Mouse (Mus musculus): ENCODE data around the gene Cpne5. TPM values are rescaled to one million over a fixed set of nuclear protein-coding genes. Genes with fewer than 3 reads are reported as not detected.

The Cpne5 gene
- total and polyA plus RNA-seq, 3 experiments: 0.19 to 1.0 TPM; not detected in 1

DNA sequence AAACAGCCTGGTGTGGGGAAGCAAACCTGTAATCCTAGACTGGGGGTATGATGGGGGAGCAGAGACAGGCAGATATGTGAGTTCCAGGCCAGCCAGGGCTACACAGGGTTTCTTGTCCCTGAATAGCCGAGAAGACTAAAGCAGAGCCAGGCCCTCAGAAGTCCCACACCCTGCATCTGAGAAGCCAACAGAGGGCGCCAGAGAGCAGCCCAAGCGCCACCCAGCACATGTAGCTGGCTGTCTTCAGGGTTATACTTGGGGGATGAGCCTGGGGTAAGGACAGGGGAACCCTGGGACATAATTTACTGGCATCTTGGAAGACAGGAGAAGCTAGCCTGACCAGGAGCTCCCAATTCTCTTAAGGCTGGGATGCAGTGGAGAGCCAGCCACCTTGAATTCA, 21.5 kb upstream of the Cpne5 start:
- Histone ChIP-seq H3K9ac (ENCODE audit: control insufficient read depth, low read depth, low read length, poor library complexity, severe bottlenecking) (peak overlapping the region; percentile 23; the same call in 1 of the 2 replicates), H3K4me1 (ENCODE audit: control insufficient read depth in 1 of 2, insufficient read depth in 2 of 2, low read length in 2 of 2) (peaks cover 0 to 20% of the 10 kb centered on the region in 2 experiments; a peak in 3 of 4 replicates), H3K27ac (ENCODE audit: control insufficient read depth, low read depth, low read length) (no peak overlapping the region), H3K79me2 (ENCODE audit: control insufficient read depth, insufficient read depth, low read length, poor library complexity) (peaks cover 64% of the 10 kb centered on the region), H3K36me3 (ENCODE audit: control insufficient read depth in 1 of 2, insufficient read depth in 2 of 2, low read length in 2 of 2) (peaks cover 7% of the 10 kb centered on the region in 2 experiments; a peak in 3 of 4 replicates), H3K4me3 (ENCODE audit: control insufficient read depth in 1 of 2, insufficient read depth in 1 of 2, low read depth in 2 of 2, low read length in 2 of 2) (no peak overlapping the region), H3K27me3 (ENCODE audit: control insufficient read depth in 1 of 2, insufficient read depth in 2 of 2, low read length in 2 of 2) (no peaks in the 10 kb centered on the region), H3K9me3 (replicated peaks; ENCODE audit: insufficient read depth, low read length) (no peaks in the 10 kb centered on the region)
- DNase-seq (ENCODE audit: low read depth, low spot score): peak; percentile 87
- no peak for TF ChIP-seq UBTF (IDR thresholded peaks at IDR 0.05; ENCODE audit: borderline replicate concordance, insufficient read depth, low read depth, low read length)
- no peak for TF ChIP-seq ELF1 (IDR thresholded peaks at IDR 0.05; ENCODE audit: low read depth, low read length)
- no peak for TF ChIP-seq CHD1 (IDR thresholded peaks at IDR 0.05; ENCODE audit: low read depth, low read length)
- no peak for TF ChIP-seq CHD2 (IDR thresholded peaks at IDR 0.05; ENCODE audit: low read length)
- TF ChIP-seq TAL1 (IDR thresholded peaks at IDR 0.05; ENCODE audit: low read length): no peak
- no peak for TF ChIP-seq TBP (IDR thresholded peaks at IDR 0.05; ENCODE audit: low read depth, low read length)
- TF ChIP-seq KAT2A (conservative IDR thresholded peaks at IDR 0.05; ENCODE audit: low read depth, low read length): no peak
- TF ChIP-seq POLR2A (IDR thresholded peaks at IDR 0.05; ENCODE audit: control insufficient read depth in 1 of 2, insufficient read depth in 1 of 2, low read depth in 1 of 2, low read length in 2 of 2, poor library complexity in 1 of 2): no peak
- TF ChIP-seq TCF12 (IDR thresholded peaks at IDR 0.05; ENCODE audit: low read depth, low read length): no peak
- TF ChIP-seq SMC3 (IDR thresholded peaks at IDR 0.05; ENCODE audit: low read depth, low read length): peak; percentile 53
- TF ChIP-seq MXI1 (IDR thresholded peaks at IDR 0.05; ENCODE audit: low read depth, low read length): peak; percentile 23; the same call in 1 of the 2 replicates
- TF ChIP-seq CTCF (IDR thresholded peaks at IDR 0.05 in 2 of 3, conservative IDR thresholded peaks at IDR 0.05 in 1 of 3; ENCODE audit: control insufficient read depth in 1 of 3, insufficient read depth in 1 of 3, low read depth in 2 of 3, low read length in 3 of 3, poor library complexity in 1 of 3, severe bottlenecking in 1 of 3): peak; percentile 63 to 80 (median 73)
- TF ChIP-seq RAD21 (IDR thresholded peaks at IDR 0.05; ENCODE audit: low read depth, low read length): peak; percentile 14
- TF ChIP-seq MYC (IDR thresholded peaks at IDR 0.05; ENCODE audit: low read depth, low read length): 0 out of 2 replicates have a peak, but pooled peaks have one; percentile 56
- no peak for TF ChIP-seq EP300 (IDR thresholded peaks at IDR 0.05; ENCODE audit: low read depth in 1 of 2, low read length in 2 of 2)

DNA sequence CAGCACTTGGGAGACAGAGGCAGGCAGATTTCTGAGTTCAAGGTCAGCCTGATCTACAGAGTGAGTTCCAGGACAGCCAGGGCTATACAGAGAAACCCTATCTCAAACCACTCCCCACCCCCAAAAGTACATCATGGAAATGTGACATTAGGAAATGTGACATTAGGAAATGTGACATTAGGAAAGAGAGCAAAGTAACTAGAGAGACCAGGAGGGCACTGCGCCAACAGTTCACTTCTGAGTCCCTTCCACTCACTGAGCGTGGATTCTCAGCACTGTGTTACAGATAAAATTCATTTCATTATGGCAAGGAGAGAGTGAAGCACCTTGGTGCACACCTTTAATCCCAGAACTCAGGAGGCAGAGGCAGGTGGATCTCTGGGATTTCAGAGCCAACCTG, 21.0 kb upstream of the Cpne5 start:
- Histone ChIP-seq H3K9me3 (replicated peaks; ENCODE audit: insufficient read depth, low read length) (no peaks in the 10 kb centered on the region), H3K79me2 (ENCODE audit: control insufficient read depth, insufficient read depth, low read length, poor library complexity) (peaks cover 60% of the 10 kb centered on the region), H3K9ac (ENCODE audit: control insufficient read depth, low read depth, low read length, poor library complexity, severe bottlenecking) (no peak overlapping the region), H3K4me1 (ENCODE audit: control insufficient read depth in 1 of 2, insufficient read depth in 2 of 2, low read length in 2 of 2) (peaks cover 0 to 17% of the 10 kb centered on the region in 2 experiments; a peak in 3 of 4 replicates), H3K4me3 (ENCODE audit: control insufficient read depth in 1 of 2, insufficient read depth in 1 of 2, low read depth in 2 of 2, low read length in 2 of 2) (no peak overlapping the region), H3K27ac (ENCODE audit: control insufficient read depth, low read depth, low read length) (no peak overlapping the region), H3K27me3 (ENCODE audit: control insufficient read depth in 1 of 2, insufficient read depth in 2 of 2, low read length in 2 of 2) (no peaks in the 10 kb centered on the region), H3K36me3 (ENCODE audit: control insufficient read depth in 1 of 2, insufficient read depth in 2 of 2, low read length in 2 of 2) (peaks cover 6 to 7% of the 10 kb centered on the region in 2 experiments)
- no peak for DNase-seq (ENCODE audit: low read depth, low spot score)
- TF ChIP-seq NELFE (IDR thresholded peaks at IDR 0.05; ENCODE audit: low read depth, low read length) (no peak), ZKSCAN1 (IDR thresholded peaks at IDR 0.05; ENCODE audit: low read depth, low read length) (no peak), MEF2A (IDR thresholded peaks at IDR 0.05; ENCODE audit: extremely low read depth, insufficient replicate concordance, low read depth, low read length, poor library complexity, severe bottlenecking) (no peak), ETS1 (IDR thresholded peaks at IDR 0.05; ENCODE audit: low read depth, low read length) (no peak), TBP (IDR thresholded peaks at IDR 0.05; ENCODE audit: low read depth, low read length) (no peak), BHLHE40 (IDR thresholded peaks at IDR 0.05; ENCODE audit: borderline replicate concordance, low read depth, low read length) (no peak), TAL1 (IDR thresholded peaks at IDR 0.05; ENCODE audit: low read length) (no peak), CHD2 (IDR thresholded peaks at IDR 0.05; ENCODE audit: low read length) (no peak), SMC3 (IDR thresholded peaks at IDR 0.05; ENCODE audit: low read depth, low read length) (no peak), USF1 (IDR thresholded peaks at IDR 0.05; ENCODE audit: low read depth, low read length) (no peak)
